Mouse (Mus musculus): ENCODE measurements around the gene Cntnap1. TPM values are rescaled to one million over a fixed set of nuclear protein-coding genes. Genes with fewer than 3 reads are reported as not detected.

The Cntnap1 gene
- polyA plus RNA-seq, 2 experiments, result 0.56 to 1.5 TPM

- TF ChIP-seq POLR2A (IDR thresholded peaks at IDR 0.05; ENCODE audit: borderline replicate concordance, extremely low read depth, insufficient read depth, insufficient read length), result no peak
- Histone ChIP-seq H3K27ac (replicated peaks; ENCODE audit: low read depth, low read length) (peak overlapping the region; percentile 81), H3K4me1 (ENCODE audit: control insufficient read depth, insufficient read depth, low read length) (peaks cover 12% of the 10 kb centered on the region), H3K4me3 (replicated peaks; ENCODE audit: low read length) (no peak overlapping the region), H3K9me3 (ENCODE audit: control insufficient read depth, low read length) (no peaks in the 10 kb centered on the region), H3K4me2 (replicated peaks; ENCODE audit: low read depth, low read length, severe bottlenecking) (no peak overlapping the region), H3K36me3 (ENCODE audit: control insufficient read depth, insufficient read depth, low read length) (no peaks in the 10 kb centered on the region), H3K9ac (ENCODE audit: low read depth, low read length, severe bottlenecking) (peak overlapping the region; percentile 18; the same call in 1 of the 2 replicates), H3K27me3 (ENCODE audit: control insufficient read depth, insufficient read depth, low read length) (no peaks in the 10 kb centered on the region)
- ATAC-seq (ENCODE audit: low FRiP score, low read depth), result peak; percentile 60
- peak; percentile 89 for DNase-seq (ENCODE audit: low spot score)
- WGBS, result 11% methylated on average over 9 of the region's 9 CpGs
Measured at GRCm38 (mm10) chr11:101149178-101150105, 20.9 kb upstream of the Cntnap1 start.

GRCm38 (mm10) chr11:101151063-101151462 is 19.3 kb upstream of the Cntnap1 start:
- WGBS, result 60% methylated on average over 2 of the region's 2 CpGs
- TF ChIP-seq POLR2A (IDR thresholded peaks at IDR 0.05; ENCODE audit: borderline replicate concordance, extremely low read depth, insufficient read depth, insufficient read length), result no peak

GRCm38 (mm10) chr11:101152825-101153224 is 17.5 kb upstream of the Cntnap1 start:
- Histone ChIP-seq H3K27me3 (ENCODE audit: control insufficient read depth, insufficient read depth, low read length) (no peaks in the 10 kb centered on the region), H3K9ac (ENCODE audit: low read depth, low read length, severe bottlenecking) (no peak overlapping the region), H3K9me3 (ENCODE audit: control insufficient read depth, low read length) (no peaks in the 10 kb centered on the region), H3K4me2 (replicated peaks; ENCODE audit: low read depth, low read length, severe bottlenecking) (no peak overlapping the region), H3K4me1 (ENCODE audit: control insufficient read depth, insufficient read depth, low read length) (peaks cover 20% of the 10 kb centered on the region), H3K4me3 (replicated peaks; ENCODE audit: low read length) (no peak overlapping the region), H3K27ac (replicated peaks; ENCODE audit: low read depth, low read length) (no peak overlapping the region), H3K36me3 (ENCODE audit: control insufficient read depth, insufficient read depth, low read length) (no peaks in the 10 kb centered on the region)
- TF ChIP-seq POLR2A (IDR thresholded peaks at IDR 0.05; ENCODE audit: borderline replicate concordance, extremely low read depth, insufficient read depth, insufficient read length), result no peak
- no peak for ATAC-seq (ENCODE audit: low FRiP score, low read depth)
- no peak for DNase-seq (ENCODE audit: low spot score)
- 52% methylated on average over 1 of the region's 1 CpGs for WGBS

More at GRCm38 (mm10) chr11:101151063-101151462, 19.3 kb upstream of the Cntnap1 start:
- no peak for ATAC-seq (ENCODE audit: low FRiP score, low read depth)
- Histone ChIP-seq H3K9me3 (ENCODE audit: control insufficient read depth, low read length) (no peaks in the 10 kb centered on the region), H3K4me3 (replicated peaks; ENCODE audit: low read length) (no peak overlapping the region), H3K36me3 (ENCODE audit: control insufficient read depth, insufficient read depth, low read length) (no peaks in the 10 kb centered on the region), H3K27ac (replicated peaks; ENCODE audit: low read depth, low read length) (no peak overlapping the region), H3K4me1 (ENCODE audit: control insufficient read depth, insufficient read depth, low read length) (peaks cover 17% of the 10 kb centered on the region), H3K27me3 (ENCODE audit: control insufficient read depth, insufficient read depth, low read length) (no peaks in the 10 kb centered on the region), H3K4me2 (replicated peaks; ENCODE audit: low read depth, low read length, severe bottlenecking) (no peak overlapping the region), H3K9ac (ENCODE audit: low read depth, low read length, severe bottlenecking) (no peak overlapping the region)
- no peak for DNase-seq (ENCODE audit: low spot score)

GRCm38 (mm10) chr11:101154648-101155047 is 15.7 kb upstream of the Cntnap1 start:
- H3K4me1 ChIP-seq (ENCODE audit: control insufficient read depth, insufficient read depth, low read length), result peaks cover 9% of the 10 kb centered on the region; the same call in 1 of the 2 replicates
- no peaks in the 10 kb centered on the region for H3K27me3 ChIP-seq (ENCODE audit: control insufficient read depth, insufficient read depth, low read length)
- no peak for ATAC-seq (ENCODE audit: low FRiP score, low read depth)

GRCm38 (mm10) chr11:101155151-101155550 is 15.2 kb upstream of the Cntnap1 start:
- ATAC-seq (ENCODE audit: low FRiP score, low read depth) (no peak), DNase-seq (ENCODE audit: low spot score) (no peak)
- Histone ChIP-seq H3K27me3 (ENCODE audit: control insufficient read depth, insufficient read depth, low read length) (no peaks in the 10 kb centered on the region), H3K4me3 (replicated peaks; ENCODE audit: low read length) (no peak overlapping the region), H3K4me2 (replicated peaks; ENCODE audit: low read depth, low read length, severe bottlenecking) (peak overlapping the region; percentile 72), H3K36me3 (ENCODE audit: control insufficient read depth, insufficient read depth, low read length) (no peaks in the 10 kb centered on the region), H3K4me1 (ENCODE audit: control insufficient read depth, insufficient read depth, low read length) (peaks cover 8% of the 10 kb centered on the region; the same call in 1 of the 2 replicates), H3K9me3 (ENCODE audit: control insufficient read depth, low read length) (no peaks in the 10 kb centered on the region), H3K9ac (ENCODE audit: low read depth, low read length, severe bottlenecking) (no peak overlapping the region), H3K27ac (replicated peaks; ENCODE audit: low read depth, low read length) (no peak overlapping the region)
- WGBS, result 72% methylated on average over 6 of the region's 6 CpGs
- no peak for TF ChIP-seq POLR2A (IDR thresholded peaks at IDR 0.05; ENCODE audit: borderline replicate concordance, extremely low read depth, insufficient read depth, insufficient read length)

More at GRCm38 (mm10) chr11:101154648-101155047, 15.7 kb upstream of the Cntnap1 start:
- TF ChIP-seq POLR2A (IDR thresholded peaks at IDR 0.05; ENCODE audit: borderline replicate concordance, extremely low read depth, insufficient read depth, insufficient read length), result no peak
- H3K36me3 ChIP-seq (ENCODE audit: control insufficient read depth, insufficient read depth, low read length), result no peaks in the 10 kb centered on the region
- H3K4me3 ChIP-seq (replicated peaks; ENCODE audit: low read length), result no peak overlapping the region
- no peak overlapping the region for H3K4me2 ChIP-seq (replicated peaks; ENCODE audit: low read depth, low read length, severe bottlenecking)
- no peaks in the 10 kb centered on the region for H3K9me3 ChIP-seq (ENCODE audit: control insufficient read depth, low read length)
- no peak overlapping the region for H3K27ac ChIP-seq (replicated peaks; ENCODE audit: low read depth, low read length)
- no peak overlapping the region for H3K9ac ChIP-seq (ENCODE audit: low read depth, low read length, severe bottlenecking)
- no peak for DNase-seq (ENCODE audit: low spot score)

All from limb, embryonic 14.5 days (tissue).